Mouse (Mus musculus) kidney, embryonic 15.5 days (tissue): Measurements from ENCODE around the gene Prss23. TPM values are rescaled to one million over a fixed set of nuclear protein-coding genes. Genes with fewer than 3 reads are reported as not detected.

ENCODE experiments used
- polyA plus RNA-seq: library from polyadenylated mRNA; unstranded; fragments of >200 nt; fragmentation: Nextera tagmentation; extraction: Ambion mirVana; gene quantifications from 2 replicates; pipeline ENCODE4 v1.2.1, GENCODE M21; 2015

Prss23 gene
- polyA plus RNA-seq, 1 experiment from 2014 or later = 90.8 TPM

Other genes starting within 250 kb of the Prss23 start
- gene Tmem135, start 123.0 kb downstream of the Prss23 start, polyA plus RNA-seq = 33.7 and 34.0 TPM in 2 replicates
- gene Fzd4, start 122.8 kb downstream of the Prss23 start, polyA plus RNA-seq = 27.1 and 27.5 TPM in 2 replicates
- 11.4 and 12.1 TPM in 2 replicates for gene Me3, start 105.2 kb upstream of the Prss23 start, polyA plus RNA-seq